Mouse (Mus musculus) limb, embryonic 11.5 days (tissue): ENCODE data around the gene Rimbp2. TPM values are rescaled to one million over a fixed set of nuclear protein-coding genes. Genes with fewer than 3 reads are reported as not detected.

Source experiments
- ATAC-seq: fragments of 200-750 bp; cut with Nextera tagmentation; 2 replicates; pipeline ENCODE4 v1.8.0; 2017; ENCODE audit warnings: low read depth; ENCODE audit not compliant: insufficient number of reproducible peaks, low FRiP score, low TSS enrichment
- DNase-seq: peaks from one replicate; pipeline ENCODE4 v3.0.0-alpha.2; 2015; ENCODE audit warnings: low spot score
- H3K27ac ChIP-seq: fragments of 300-500 bp; sonication (generic); replicated peaks from 2 replicates; pipeline ENCODE4 v1.5.1; 2014; ENCODE audit warnings: low read depth, mild to moderate bottlenecking, low read length
- H3K27me3 ChIP-seq: fragments of 300-500 bp; sonication (generic); 2 replicates; pipeline ENCODE4 v1.6.1; 2014; ENCODE audit warnings: mild to moderate bottlenecking, low read length, mixed read lengths; ENCODE audit not compliant: control insufficient read depth, insufficient read depth
- H3K36me3 ChIP-seq: fragments of 300-500 bp; sonication (generic); 2 replicates; pipeline ENCODE4 v1.6.1; 2014; ENCODE audit warnings: mild to moderate bottlenecking, low read length, moderate library complexity, mixed read lengths; ENCODE audit not compliant: control insufficient read depth, insufficient read depth
- H3K4me1 ChIP-seq: fragments of 300-500 bp; sonication (generic); 2 replicates; pipeline ENCODE4 v1.6.1; 2014; ENCODE audit warnings: low read length, mixed read lengths; ENCODE audit not compliant: control insufficient read depth, insufficient read depth
- H3K4me2 ChIP-seq: fragments of 300-500 bp; sonication (generic); 2 replicates; pipeline ENCODE4 v1.6.1; 2014; ENCODE audit warnings: low read depth, mild to moderate bottlenecking, moderate library complexity; ENCODE audit not compliant: severe bottlenecking
- H3K4me3 ChIP-seq: fragments of 300-500 bp; sonication (generic); 2 replicates; pipeline ENCODE4 v1.5.1; 2014; ENCODE audit warnings: low read depth, low read length
- H3K9ac ChIP-seq: fragments of 300-500 bp; sonication (generic); 2 replicates; pipeline ENCODE4 v1.6.1; 2014; ENCODE audit warnings: mild to moderate bottlenecking, low read length
- H3K9me3 ChIP-seq: fragments of 300-500 bp; sonication (generic); 2 replicates; pipeline ENCODE4 v1.6.1; 2016; ENCODE audit warnings: low read length; ENCODE audit not compliant: control insufficient read depth
- WGBS: fragments of 180-500 bp; shearing (Covaris S2); extraction: QIAGEN DNeasy Blood & Tissue Kit; methylation state at CpG from one replicate; pipeline ENCODE4 v1.1.7; 2014; 5-methylcytosine and 5-hydroxymethylcytosine counted together
- polyA plus RNA-seq: library from polyadenylated mRNA; unstranded; fragments of >200 nt; fragmentation: Nextera tagmentation; extraction: Ambion mirVana; gene quantifications from 2 replicates; pipeline ENCODE4 v1.2.1, GENCODE M21; 2014

The Rimbp2 gene
- polyA plus RNA-seq, 1 experiment from 2014 or later, result 0.09 TPM

- ATAC-seq, result no peak
These were observed 743 bp downstream of the Rimbp2 start for GRCm38 (mm10) chr5:128952291-128953195.

GRCm38 (mm10) chr5:128951472-128951871, 1.8 kb downstream of the Rimbp2 start:
- peaks cover 14% of the 10 kb centered on the region; the same call in 1 of the 2 replicates for H3K27me3 ChIP-seq
- no peaks in the 10 kb centered on the region for H3K9me3 ChIP-seq
- H3K4me3 ChIP-seq, result no peak overlapping the region; the same call in 1 of the 2 replicates
- no peaks in the 10 kb centered on the region for H3K4me1 ChIP-seq
- WGBS, result 37% methylated on average over 4 of the region's 4 CpGs
- H3K27ac ChIP-seq, result no peak overlapping the region
- H3K9ac ChIP-seq, result no peak overlapping the region
- H3K36me3 ChIP-seq, result no peaks in the 10 kb centered on the region
- ATAC-seq (no peak), DNase-seq (no peak)
- H3K4me2 ChIP-seq, result no peak overlapping the region; the same call in 1 of the 2 replicates

More at GRCm38 (mm10) chr5:128952291-128953195, 743 bp downstream of the Rimbp2 start:
- no peaks in the 10 kb centered on the region for H3K4me1 ChIP-seq
- no peaks in the 10 kb centered on the region for H3K36me3 ChIP-seq
- H3K27me3 ChIP-seq, result peaks cover 14% of the 10 kb centered on the region; the same call in 1 of the 2 replicates
- H3K4me3 ChIP-seq, result peak overlapping the region; percentile 35
- H3K27ac ChIP-seq, result no peak overlapping the region
- no peaks in the 10 kb centered on the region for H3K9me3 ChIP-seq
- no peak overlapping the region for H3K9ac ChIP-seq
- WGBS, result 1% methylated on average over 35 of the region's 35 CpGs
- H3K4me2 ChIP-seq, result peak overlapping the region; percentile 72
- peak; percentile 42 for DNase-seq

GRCm38 (mm10) chr5:128947093-128947492, 6.2 kb downstream of the Rimbp2 start:
- Histone ChIP-seq H3K9ac (no peak overlapping the region), H3K4me3 (no peak overlapping the region), H3K4me2 (no peak overlapping the region), H3K27ac (no peak overlapping the region), H3K4me1 (no peaks in the 10 kb centered on the region), H3K36me3 (no peaks in the 10 kb centered on the region), H3K27me3 (peaks cover 11% of the 10 kb centered on the region; the same call in 1 of the 2 replicates), H3K9me3 (no peaks in the 10 kb centered on the region)
- DNase-seq (no peak), ATAC-seq (no peak)
- WGBS, result 76% methylated on average over 5 of the region's 5 CpGs

DNA sequence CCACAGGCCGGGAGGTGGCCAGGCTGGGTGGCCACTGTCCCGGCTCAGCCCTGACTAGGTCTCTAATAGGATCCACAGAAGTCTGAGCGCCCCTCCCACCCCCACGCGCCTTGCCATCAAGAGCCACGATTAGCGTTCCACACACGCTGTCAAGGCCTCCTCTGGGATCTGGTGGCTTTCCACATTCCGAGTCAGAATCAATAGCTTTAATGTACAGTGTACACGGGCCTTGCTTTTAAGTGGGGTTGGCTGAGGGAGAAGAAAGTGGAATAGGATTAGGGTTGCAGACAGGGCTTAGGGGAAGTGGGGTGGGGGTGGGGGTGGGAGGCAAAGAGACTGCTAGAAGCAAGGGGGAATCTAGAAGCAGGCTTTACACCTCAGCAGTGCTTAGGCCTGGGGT, 12.8 kb downstream of the Rimbp2 start:
- Histone ChIP-seq H3K9ac (no peak overlapping the region), H3K4me2 (no peak overlapping the region), H3K4me1 (no peaks in the 10 kb centered on the region), H3K36me3 (no peaks in the 10 kb centered on the region), H3K9me3 (no peaks in the 10 kb centered on the region), H3K4me3 (no peak overlapping the region), H3K27me3 (no peaks in the 10 kb centered on the region), H3K27ac (no peak overlapping the region)
- DNase-seq (no peak), ATAC-seq (no peak)
- WGBS, result 81% methylated on average over 10 of the region's 10 CpGs

- no peak for DNase-seq
- no peak for ATAC-seq
These were observed 17.9 kb downstream of the Rimbp2 start for GRCm38 (mm10) chr5:128935359-128935899.

GRCm38 (mm10) chr5:128932776-128933175, 20.5 kb downstream of the Rimbp2 start:
- no peak overlapping the region for H3K27ac ChIP-seq
- H3K27me3 ChIP-seq, result no peaks in the 10 kb centered on the region
- WGBS, result 38% methylated on average over 5 of the region's 5 CpGs
- no peak overlapping the region for H3K4me3 ChIP-seq
- DNase-seq, result no peak
- H3K9me3 ChIP-seq, result no peaks in the 10 kb centered on the region
- no peak overlapping the region for H3K9ac ChIP-seq
- H3K36me3 ChIP-seq, result no peaks in the 10 kb centered on the region
- no peak for ATAC-seq
- H3K4me2 ChIP-seq, result no peak overlapping the region
- H3K4me1 ChIP-seq, result no peaks in the 10 kb centered on the region

More at GRCm38 (mm10) chr5:128935359-128935899, 17.9 kb downstream of the Rimbp2 start:
- no peak overlapping the region for H3K27ac ChIP-seq
- no peak overlapping the region for H3K9ac ChIP-seq
- H3K9me3 ChIP-seq, result no peaks in the 10 kb centered on the region
- 82% methylated on average over 6 of the region's 6 CpGs for WGBS
- no peak overlapping the region for H3K4me2 ChIP-seq
- no peak overlapping the region for H3K4me3 ChIP-seq
- no peaks in the 10 kb centered on the region for H3K27me3 ChIP-seq
- H3K4me1 ChIP-seq, result no peaks in the 10 kb centered on the region
- no peaks in the 10 kb centered on the region for H3K36me3 ChIP-seq

DNA sequence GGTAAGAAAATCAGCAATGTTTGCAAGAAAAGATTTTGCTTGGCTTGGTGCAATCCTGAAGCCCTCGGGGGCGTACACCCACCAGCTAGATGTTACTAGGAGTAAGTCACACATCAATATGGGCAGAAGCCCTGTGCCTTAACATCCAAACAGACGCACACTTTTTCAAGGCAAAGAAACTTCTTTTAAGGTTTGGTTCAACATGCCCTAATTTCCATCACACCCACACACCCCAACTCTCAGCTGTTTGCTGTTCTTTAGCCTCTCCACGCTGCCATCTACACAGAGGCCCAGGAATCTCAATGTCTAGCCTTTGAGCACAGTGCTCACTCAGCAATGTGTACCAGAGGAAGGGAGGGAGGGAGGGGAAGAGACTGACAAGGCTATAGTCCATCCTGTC, 28.2 kb downstream of the Rimbp2 start:
- Histone ChIP-seq H3K36me3 (no peaks in the 10 kb centered on the region), H3K4me1 (no peaks in the 10 kb centered on the region), H3K9me3 (no peaks in the 10 kb centered on the region), H3K9ac (no peak overlapping the region), H3K27ac (no peak overlapping the region), H3K4me3 (no peak overlapping the region), H3K27me3 (no peaks in the 10 kb centered on the region), H3K4me2 (no peak overlapping the region)
- WGBS, result 85% methylated on average over 4 of the region's 4 CpGs
- DNase-seq (no peak), ATAC-seq (no peak)

- H3K27me3 ChIP-seq, result no peaks in the 10 kb centered on the region
- DNase-seq (no peak), ATAC-seq (no peak)
- no peak overlapping the region for H3K4me2 ChIP-seq
- 54% methylated on average over 5 of the region's 5 CpGs for WGBS
- no peak overlapping the region for H3K9ac ChIP-seq
- H3K4me3 ChIP-seq, result no peak overlapping the region
- no peaks in the 10 kb centered on the region for H3K4me1 ChIP-seq
- H3K27ac ChIP-seq, result no peak overlapping the region
- no peaks in the 10 kb centered on the region for H3K9me3 ChIP-seq
- no peaks in the 10 kb centered on the region for H3K36me3 ChIP-seq
These were observed 33.2 kb downstream of the Rimbp2 start for GRCm38 (mm10) chr5:128920112-128920511.
